Mouse (Mus musculus): ENCODE data around the gene Pqlc3.

GRCm38 (mm10) chr12:16992355-16992754 is 7.9 kb downstream of the Pqlc3 start:
- TF ChIP-seq CTCF (IDR thresholded peaks at IDR 0.05; ENCODE audit: low read depth, low read length) (no peak), GATA1 (IDR thresholded peaks at IDR 0.05; ENCODE audit: borderline replicate concordance, low read length) (no peak), GATA2 (IDR thresholded peaks at IDR 0.05; ENCODE audit: borderline replicate concordance, low read depth, low read length) (no peak), POLR2AphosphoS5 (IDR thresholded peaks at IDR 0.05; ENCODE audit: insufficient replicate concordance, low read depth, low read length) (no peak), TAL1 (conservative IDR thresholded peaks at IDR 0.05; ENCODE audit: low read depth, low read length) (no peak)
